Mouse (Mus musculus) myocyte (in vitro differentiated cells): ENCODE data around the gene Ralgps1. TPM values are rescaled to one million over a fixed set of nuclear protein-coding genes. Genes with fewer than 3 reads are reported as not detected.

Source experiments
- H3K27me3 ChIP-seq: one replicate; pipeline ENCODE4 v1.6.1; 2011; ENCODE audit not compliant: control insufficient read depth, insufficient read depth, insufficient read length
- H3K36me3 ChIP-seq: one replicate; pipeline ENCODE4 v1.6.1; 2011; ENCODE audit not compliant: control insufficient read depth, insufficient read depth
- H3K4me2 ChIP-seq: one replicate; pipeline ENCODE4 v1.6.1; 2011; ENCODE audit warnings: low read depth, control low read depth
- H3K4me3 ChIP-seq: one replicate; pipeline ENCODE4 v1.5.1; 2011; ENCODE audit warnings: mild to moderate bottlenecking, control low read depth, moderate library complexity
- H3K79me2 ChIP-seq: one replicate; pipeline ENCODE4 v1.6.1; 2011; ENCODE audit not compliant: control insufficient read depth, insufficient read depth
- H3ac ChIP-seq: one replicate; pipeline ENCODE4 v1.6.1; 2011; ENCODE audit not compliant: control insufficient read depth, insufficient read length
- CEBPB ChIP-seq: IDR thresholded peaks from 2 replicates; pipeline ENCODE4 v1.6.1; 2011; ENCODE audit warnings: mild to moderate bottlenecking, moderate library complexity; ENCODE audit not compliant: poor library complexity, insufficient read depth, severe bottlenecking
- E2F4 ChIP-seq: IDR thresholded peaks from one replicate; pipeline ENCODE4 v1.6.1; 2011; ENCODE audit warnings: mild to moderate bottlenecking, control low read depth, moderate library complexity; ENCODE audit not compliant: insufficient read depth
- MAX ChIP-seq: IDR thresholded peaks from one replicate; pipeline ENCODE4 v1.6.1; 2011; ENCODE audit warnings: low read depth, mild to moderate bottlenecking, control low read depth
- MYOD1 ChIP-seq, 3 experiments: IDR thresholded peaks; one replicate each; pipeline ENCODE4 v1.6.1; 2011; ENCODE audit warnings: control low read depth in 2 of 3, low read depth in 2 of 3, mild to moderate bottlenecking in 2 of 3, moderate library complexity in 1 of 3; ENCODE audit not compliant: insufficient read length in 2 of 3, control insufficient read depth in 1 of 3
- MYOG ChIP-seq, 3 experiments: IDR thresholded peaks; one replicate each; pipeline ENCODE4 v1.6.1; 2011; ENCODE audit warnings: control low read depth in 2 of 3, low read depth in 2 of 3, mild to moderate bottlenecking in 2 of 3; ENCODE audit not compliant: insufficient read length in 2 of 3, control insufficient read depth in 1 of 3, insufficient read depth in 1 of 3
- POLR2A ChIP-seq: IDR thresholded peaks from one replicate; pipeline ENCODE4 v1.6.1; 2011; ENCODE audit warnings: low read depth, mild to moderate bottlenecking, control low read depth, moderate library complexity; ENCODE audit not compliant: insufficient read length
- POLR2AphosphoS2 ChIP-seq: IDR thresholded peaks from one replicate; pipeline ENCODE4 v1.6.1; 2011; ENCODE audit warnings: low read depth, control low read depth; ENCODE audit not compliant: insufficient read length
- REST ChIP-seq: IDR thresholded peaks from one replicate; pipeline ENCODE4 v1.6.1; 2011; ENCODE audit warnings: mild to moderate bottlenecking, control low read depth, moderate library complexity; ENCODE audit not compliant: insufficient read depth, insufficient read length
- SRF ChIP-seq: IDR thresholded peaks from one replicate; pipeline ENCODE4 v1.6.1; 2011; ENCODE audit warnings: low read depth; ENCODE audit not compliant: control insufficient read depth, insufficient read length
- TCF12 ChIP-seq: IDR thresholded peaks from one replicate; pipeline ENCODE4 v1.6.1; 2011; ENCODE audit warnings: mild to moderate bottlenecking, control low read depth; ENCODE audit not compliant: poor library complexity, insufficient read depth, severe bottlenecking
- TCF3 ChIP-seq: IDR thresholded peaks from one replicate; pipeline ENCODE4 v1.6.1; 2011; ENCODE audit warnings: low read depth, control low read depth; ENCODE audit not compliant: insufficient read length
- USF1 ChIP-seq: IDR thresholded peaks from one replicate; pipeline ENCODE4 v1.6.1; 2011; ENCODE audit warnings: low read depth, mild to moderate bottlenecking, control low read depth, moderate library complexity
- polyA plus RNA-seq: library from polyadenylated mRNA; unstranded; fragments of >200 nt; fragmentation: generic; extraction: Trizol; gene quantifications from one replicate; pipeline ENCODE4 v1.2.1, GENCODE M21; 2012; ENCODE audit warnings: missing spikeins

Ralgps1 gene
- polyA plus RNA-seq, 1 experiment = 1.3 TPM

- Histone ChIP-seq H3ac (no peak overlapping the region), H3K4me2 (no peak overlapping the region), H3K79me2 (no peaks in the 10 kb centered on the region), H3K27me3 (no peaks in the 10 kb centered on the region), H3K4me3 (no peak overlapping the region), H3K36me3 (no peaks in the 10 kb centered on the region)
- TF ChIP-seq TCF12 (no peak), REST (no peak), SRF (no peak), MYOD1 (IDR thresholded peaks at IDR 0.05; ENCODE audit: control insufficient read depth in 1 of 3, insufficient read length in 2 of 3, low read depth in 2 of 3) (no peak), POLR2AphosphoS2 (no peak), TCF3 (no peak), MYOG (IDR thresholded peaks at IDR 0.05; ENCODE audit: control insufficient read depth in 1 of 3, insufficient read depth in 1 of 3, insufficient read length in 2 of 3, low read depth in 2 of 3) (no peak)
Measured at GRCm38 (mm10) chr2:33270569-33270968, 100.7 kb downstream of the Ralgps1 start.

DNA sequence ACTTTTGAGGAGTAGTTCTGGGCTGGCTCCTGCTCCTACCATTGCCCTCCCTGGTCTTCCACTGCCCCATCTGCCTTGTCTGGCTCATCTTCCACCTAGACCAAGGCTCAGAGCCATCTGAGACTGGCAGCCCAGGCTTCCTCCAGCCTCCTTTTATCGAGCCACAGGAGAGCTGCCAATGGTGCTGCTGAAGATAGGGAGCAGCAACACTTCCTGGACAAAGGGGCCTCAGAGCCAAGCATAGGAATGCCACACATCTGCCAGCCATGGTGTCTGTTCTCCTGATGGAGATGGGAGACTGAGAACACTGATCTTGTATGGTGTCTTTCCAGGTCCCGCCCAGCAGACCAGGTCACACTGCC, 102.2 kb downstream of the Ralgps1 start:
- TF ChIP-seq POLR2AphosphoS2 = no peak
- TF ChIP-seq CEBPB = no peak
- no peak for TF ChIP-seq TCF12
- TF ChIP-seq SRF = no peak
- no peak for TF ChIP-seq USF1
- no peak for TF ChIP-seq TCF3
- no peak for TF ChIP-seq MAX
- no peak for TF ChIP-seq POLR2A
- no peak for TF ChIP-seq MYOD1 (IDR thresholded peaks at IDR 0.05; ENCODE audit: control insufficient read depth in 1 of 3, insufficient read length in 2 of 3, low read depth in 2 of 3)
- no peak for TF ChIP-seq MYOG (IDR thresholded peaks at IDR 0.05; ENCODE audit: control insufficient read depth in 1 of 3, insufficient read depth in 1 of 3, insufficient read length in 2 of 3, low read depth in 2 of 3)
- no peak for TF ChIP-seq E2F4
- no peak for TF ChIP-seq REST
- no peaks in the 10 kb centered on the region for H3K27me3 ChIP-seq
- no peaks in the 10 kb centered on the region for H3K36me3 ChIP-seq
- H3K79me2 ChIP-seq = no peaks in the 10 kb centered on the region
- H3K4me3 ChIP-seq = no peak overlapping the region
- H3ac ChIP-seq = no peak overlapping the region
- no peak overlapping the region for H3K4me2 ChIP-seq

GRCm38 (mm10) chr2:33268384-33269131, 102.7 kb downstream of the Ralgps1 start:
- Histone ChIP-seq H3K4me2 (no peak overlapping the region), H3K27me3 (no peaks in the 10 kb centered on the region), H3K36me3 (no peaks in the 10 kb centered on the region), H3K4me3 (no peak overlapping the region), H3K79me2 (no peaks in the 10 kb centered on the region), H3ac (no peak overlapping the region)
- TF ChIP-seq TCF12 = no peak
- TF ChIP-seq MYOD1 (IDR thresholded peaks at IDR 0.05; ENCODE audit: control insufficient read depth in 1 of 3, insufficient read length in 2 of 3, low read depth in 2 of 3) = no peak
- TF ChIP-seq CEBPB = no peak
- TF ChIP-seq USF1 = no peak
- no peak for TF ChIP-seq E2F4
- no peak for TF ChIP-seq MAX
- TF ChIP-seq MYOG (IDR thresholded peaks at IDR 0.05; ENCODE audit: control insufficient read depth in 1 of 3, insufficient read depth in 1 of 3, insufficient read length in 2 of 3, low read depth in 2 of 3) = no peak
- TF ChIP-seq TCF3 = no peak
- no peak for TF ChIP-seq SRF
- TF ChIP-seq REST = no peak
- no peak for TF ChIP-seq POLR2A

GRCm38 (mm10) chr2:33267075-33267474, 104.2 kb downstream of the Ralgps1 start:
- Histone ChIP-seq H3K27me3 (no peaks in the 10 kb centered on the region), H3K79me2 (no peaks in the 10 kb centered on the region), H3K4me3 (no peak overlapping the region), H3ac (no peak overlapping the region), H3K36me3 (no peaks in the 10 kb centered on the region), H3K4me2 (no peak overlapping the region)
- no peak for TF ChIP-seq SRF
- no peak for TF ChIP-seq MYOD1 (IDR thresholded peaks at IDR 0.05; ENCODE audit: control insufficient read depth in 1 of 3, insufficient read length in 2 of 3, low read depth in 2 of 3)
- TF ChIP-seq CEBPB = no peak
- TF ChIP-seq POLR2AphosphoS2 = no peak
- TF ChIP-seq USF1 = no peak
- no peak for TF ChIP-seq MAX
- no peak for TF ChIP-seq E2F4
- TF ChIP-seq TCF12 = no peak
- TF ChIP-seq POLR2A = no peak
- TF ChIP-seq REST = no peak
- TF ChIP-seq MYOG (IDR thresholded peaks at IDR 0.05; ENCODE audit: control insufficient read depth in 1 of 3, insufficient read depth in 1 of 3, insufficient read length in 2 of 3, low read depth in 2 of 3) = no peak
- no peak for TF ChIP-seq TCF3
